Mouse (Mus musculus): ENCODE data around the gene Zic4.

The Zic4 gene

GRCm38 (mm10) chr9:91400482-91401093 lies 38.4 kb downstream of the Zic4 start:
- DNase-seq (ENCODE audit: low read depth, low spot score): no peak

- DNase-seq (ENCODE audit: low read depth, low spot score): no peak
These were observed 39.3 kb downstream of the Zic4 start for GRCm38 (mm10) chr9:91401471-91401870.

GRCm38 (mm10) chr9:91404229-91404628 lies 42.0 kb downstream of the Zic4 start:
- DNase-seq (ENCODE audit: low read depth, low spot score): no peak

GRCm38 (mm10) chr9:91404905-91405752 lies 42.9 kb downstream of the Zic4 start:
- DNase-seq (ENCODE audit: low read depth, low spot score): no peak

GRCm38 (mm10) chr9:91405753-91406178 lies 43.6 kb downstream of the Zic4 start:
- no peak for DNase-seq (ENCODE audit: low read depth, low spot score)

GRCm38 (mm10) chr9:91406258-91406763 lies 44.1 kb downstream of the Zic4 start:
- no peak for DNase-seq (ENCODE audit: low read depth, low spot score)

- no peak for DNase-seq (ENCODE audit: low read depth, low spot score)
These were observed 47.6 kb downstream of the Zic4 start for GRCm38 (mm10) chr9:91409771-91410170.

GRCm38 (mm10) chr9:91414007-91414661 lies 51.9 kb downstream of the Zic4 start:
- no peak for DNase-seq (ENCODE audit: low read depth, low spot score)

- no peak for DNase-seq (ENCODE audit: low read depth, low spot score)
These were observed 58.2 kb downstream of the Zic4 start for GRCm38 (mm10) chr9:91420441-91420840.
